Mouse (Mus musculus) kidney, adult 2 months (tissue): Measurements from ENCODE around the gene Gls.

Source experiments
- CTCF ChIP-seq: fragments of 200-500 bp; conservative IDR thresholded peaks from 2 replicates; pipeline ENCODE4 v1.5.1; 2011; ENCODE audit warnings: low read depth, mild to moderate bottlenecking, control low read depth, low read length, moderate library complexity, mixed read lengths; ENCODE audit not compliant: insufficient read depth, insufficient read length
- POLR2A ChIP-seq: fragments of 200-500 bp; IDR thresholded peaks from one replicate; pipeline ENCODE4 v1.6.1; 2011; ENCODE audit warnings: low read depth, low read length, control low read depth

- TF ChIP-seq CTCF, result peak; percentile 66
- TF ChIP-seq POLR2A, result no peak
Observed at GRCm38 (mm10) chr1:52170057-52170456, 63.0 kb downstream of the Gls start.
